Comparison of ENCODE assay signal across 9 mouse cellular contexts in genomic region chr14:57344781-57345492, GRCm38 (mm10). TPM values are rescaled to one million over a fixed set of nuclear protein-coding genes. Genes with fewer than 3 reads are reported as not detected.
DNase-seq lines count a peak whose midpoint lies in the region; ATAC-seq and TF ChIP-seq lines count a peak whose summit lies in the region.
"Had no signal": no experiment of that assay in that cellular context is flagged by ENCODE, and none has a peak within 500 bp of the region (broad histone marks: within the 10 kb centered on the region; RNA-seq: fewer than 3 reads in every experiment).

No protein-coding gene starts in this region.

- no peak overlapping the region for H3K27ac ChIP-seq in brown adipose tissue, adult 24 weeks (replicated peaks; ENCODE audit: low read depth, low read length)
- H3K27ac ChIP-seq in liver, embryonic 14.5 days: no peak overlapping the region
- H3K27ac ChIP-seq in stomach, postnatal 0 days (replicated peaks): 0 out of 2 replicates have a peak overlapping the region, but pooled peaks have one; percentile 8
- no peak overlapping the region for H3K27ac ChIP-seq in forebrain, embryonic 12.5 days
- H3K27ac ChIP-seq: midbrain, embryonic 12.5 days had no signal

- WGBS in liver, embryonic 14.5 days (ENCODE audit: insufficient replicate concordance): 41% methylated on average over 25 of the region's 25 CpGs
- WGBS in stomach, postnatal 0 days: 40% methylated on average over 25 of the region's 25 CpGs
- 83% methylated on average over 25 of the region's 25 CpGs for WGBS in forebrain, embryonic 12.5 days

- no peak for TF ChIP-seq EP300 in liver, embryonic 14.5 days (IDR thresholded peaks at IDR 0.05; ENCODE audit: low read depth)
- no peak for TF ChIP-seq EP300 in stomach, postnatal 0 days (optimal IDR thresholded peaks at IDR 0.05)

- H3K36me3 ChIP-seq in E14TG2a.4 (ENCODE audit: insufficient read depth, low read length): no peaks in the 10 kb centered on the region
- H3K36me3 ChIP-seq in liver, embryonic 14.5 days (replicated peaks; ENCODE audit: control insufficient read depth, insufficient read depth, low read depth): no peaks in the 10 kb centered on the region
- H3K36me3 ChIP-seq in stomach, postnatal 0 days (ENCODE audit: control insufficient read depth, insufficient read depth, low read length): no peaks in the 10 kb centered on the region
- no peaks in the 10 kb centered on the region for H3K36me3 ChIP-seq in forebrain, embryonic 12.5 days (replicated peaks)
- H3K36me3 ChIP-seq: midbrain, embryonic 12.5 days had no signal

- no peaks in the 10 kb centered on the region for H3K9me3 ChIP-seq in E14TG2a.4 (ENCODE audit: low read length)
- H3K9me3 ChIP-seq in liver, embryonic 14.5 days (ENCODE audit: control insufficient read depth, low read length): no peaks in the 10 kb centered on the region
- no peaks in the 10 kb centered on the region for H3K9me3 ChIP-seq in stomach, postnatal 0 days (ENCODE audit: control insufficient read depth, low read length)
- no peaks in the 10 kb centered on the region for H3K9me3 ChIP-seq in forebrain, embryonic 12.5 days
- H3K9me3 ChIP-seq: midbrain, embryonic 12.5 days had no signal

- peak overlapping the region; percentile 53 for H3K4me2 ChIP-seq in liver, embryonic 14.5 days (ENCODE audit: low read depth)
- peak overlapping the region; percentile 42 for H3K4me2 ChIP-seq in stomach, postnatal 0 days (replicated peaks; ENCODE audit: low read depth)
- H3K4me2 ChIP-seq in forebrain, embryonic 12.5 days: no peak overlapping the region
- H3K4me2 ChIP-seq: midbrain, embryonic 12.5 days had no signal

- peak overlapping the region; percentile 5; the same call in 1 of the 2 replicates for H3K9ac ChIP-seq in liver, embryonic 14.5 days (replicated peaks)
- no peak overlapping the region for H3K9ac ChIP-seq in stomach, postnatal 0 days (ENCODE audit: low read length)
- H3K9ac ChIP-seq in forebrain, embryonic 12.5 days: no peak overlapping the region
- H3K9ac ChIP-seq: midbrain, embryonic 12.5 days had no signal

- ATAC-seq in liver, embryonic 14.5 days (ENCODE audit: insufficient read depth): peak; percentile 47; the same call in 1 of the 2 replicates
- 0 out of 2 replicates have a peak, but pooled peaks have one; percentile 26 for ATAC-seq in stomach, postnatal 0 days (ENCODE audit: low FRiP score, low TSS enrichment)
- no peak for ATAC-seq in forebrain, embryonic 12.5 days (ENCODE audit: low FRiP score)

- H3K4me1 ChIP-seq in E14TG2a.4 (replicated peaks; ENCODE audit: low read depth, low read length): peaks cover 21% of the 10 kb centered on the region
- no peaks in the 10 kb centered on the region for H3K4me1 ChIP-seq in brown adipose tissue, adult 24 weeks (ENCODE audit: control insufficient read depth, insufficient read depth, insufficient read length, low read length)
- peaks cover 3 to 15% of the 10 kb centered on the region in 2 experiments for H3K4me1 ChIP-seq in liver, embryonic 14.5 days (replicated peaks; ENCODE audit: control insufficient read depth in 2 of 2, insufficient read depth in 2 of 2, low read length in 1 of 2)
- no peaks in the 10 kb centered on the region for H3K4me1 ChIP-seq in stomach, postnatal 0 days (replicated peaks; ENCODE audit: control insufficient read depth, insufficient read depth)
- H3K4me1 ChIP-seq in forebrain, embryonic 12.5 days: peaks cover 11% of the 10 kb centered on the region; the same call in 1 of the 2 replicates

- DNase-seq in heart, postnatal 4 days: peak; percentile 21
- DNase-seq in liver, embryonic 14.5 days (ENCODE audit: low read depth in 3 of 3, low spot score in 3 of 3): no peak
- DNase-seq in stomach, postnatal 0 days (ENCODE audit: low spot score): no peak
- DNase-seq in right cerebral cortex, postnatal 25 days: no peak
- DNase-seq in left cerebral cortex, postnatal 4 days: no peak

- no peaks in the 10 kb centered on the region; the same call in 1 of the 2 replicates for H3K27me3 ChIP-seq in E14TG2a.4 (ENCODE audit: insufficient read depth, low read length)
- H3K27me3 ChIP-seq in liver, embryonic 14.5 days (ENCODE audit: control insufficient read depth, insufficient read depth, low read length): no peaks in the 10 kb centered on the region
- no peaks in the 10 kb centered on the region for H3K27me3 ChIP-seq in stomach, postnatal 0 days (ENCODE audit: control insufficient read depth, insufficient read depth, low read length)
- H3K27me3 ChIP-seq in forebrain, embryonic 12.5 days: no peaks in the 10 kb centered on the region
- H3K27me3 ChIP-seq: midbrain, embryonic 12.5 days had no signal

- peak overlapping the region; percentile 70 for H3K4me3 ChIP-seq in E14TG2a.4 (replicated peaks; ENCODE audit: low read length)
- H3K4me3 ChIP-seq in brown adipose tissue, adult 24 weeks (ENCODE audit: insufficient read depth, low read depth, low read length): peak overlapping the region; percentile 54
- H3K4me3 ChIP-seq in liver, embryonic 14.5 days (ENCODE audit: insufficient read depth in 1 of 2, low read depth in 2 of 2, low read length in 2 of 2): peak overlapping the region; percentile 18 to 36; a peak in 3 of 4 replicates
- H3K4me3 ChIP-seq in stomach, postnatal 0 days (ENCODE audit: low read depth, low read length): 0 out of 2 replicates have a peak overlapping the region, but pooled peaks have one; percentile 4
- H3K4me3 ChIP-seq in forebrain, embryonic 12.5 days (replicated peaks): no peak overlapping the region
- H3K4me3 ChIP-seq: midbrain, embryonic 12.5 days had no signal

- TF ChIP-seq CTCF in E14TG2a.4 (conservative IDR thresholded peaks at IDR 0.05; ENCODE audit: low read length): no peak
- TF ChIP-seq CTCF in liver, embryonic 14.5 days (IDR thresholded peaks at IDR 0.05; ENCODE audit: low read depth): no peak
- no peak for TF ChIP-seq CTCF in stomach, postnatal 0 days (IDR thresholded peaks at IDR 0.05; ENCODE audit: low read depth)

- intact Hi-C loops in left cerebral cortex, postnatal 4 days (cut with DNase I): no loop called here

RNA-seq across cellular contexts. Expression of gene Cryl1, which starts 53.4 kb away (rescaled TPM):
- polyA plus RNA-seq in brown adipose tissue, adult 24 weeks (2012; ENCODE audit: insufficient read depth, insufficient read length, missing spikeins): 10.8 and 18.1 TPM in 2 replicates
- 1 to 10 TPM; 9.3 to 9.6 TPM for total RNA-seq in heart, postnatal 4 days (2021)
- 5.9 and 7.4 TPM in 2 replicates for polyA plus RNA-seq in liver, embryonic 14.5 days (2012; rRNA removed)
- polyA plus RNA-seq in liver, embryonic 14.5 days (2014; fragmentation: Nextera tagmentation; extraction: Ambion mirVana): 6.0 and 8.3 TPM in 2 replicates
- polyA plus RNA-seq in stomach, postnatal 0 days (2015; fragmentation: Nextera tagmentation; extraction: Ambion mirVana): 49.8 and 51.3 TPM in 2 replicates
- 6.5 and 8.8 TPM in 2 replicates for polyA plus RNA-seq in forebrain, embryonic 12.5 days (2016; fragmentation: Nextera tagmentation; extraction: Ambion mirVana)
- 10 to 100 TPM; 15.0 to 16.6 TPM for total RNA-seq in left cerebral cortex, postnatal 4 days (2021)
